Mouse (Mus musculus) kidney, embryonic 16.5 days (tissue): ENCODE data around the gene Nmt1. TPM values are rescaled to one million over a fixed set of nuclear protein-coding genes. Genes with fewer than 3 reads are reported as not detected.

Source experiments
- ATAC-seq: fragments of 200-750 bp; cut with Nextera tagmentation; 2 replicates; pipeline ENCODE4 v1.8.0; 2017; ENCODE audit warnings: moderate TSS enrichment; ENCODE audit not compliant: low FRiP score, low TSS enrichment
- H3K27ac ChIP-seq: fragments of 300-500 bp; sonication (generic); 2 replicates; pipeline ENCODE4 v1.5.1; 2014; ENCODE audit warnings: low read length
- H3K27me3 ChIP-seq: fragments of 300-500 bp; sonication (generic); 2 replicates; pipeline ENCODE4 v1.6.1; 2014; ENCODE audit warnings: low read length, control low read depth, mixed read lengths; ENCODE audit not compliant: insufficient read depth
- H3K36me3 ChIP-seq: fragments of 300-500 bp; sonication (generic); 2 replicates; pipeline ENCODE4 v1.6.1; 2014; ENCODE audit warnings: low read length, control low read depth, mixed read lengths; ENCODE audit not compliant: insufficient read depth
- H3K4me1 ChIP-seq: fragments of 300-500 bp; sonication (generic); 2 replicates; pipeline ENCODE4 v1.6.1; 2014; ENCODE audit warnings: low read length, control low read depth, mixed read lengths; ENCODE audit not compliant: insufficient read depth
- H3K4me2 ChIP-seq: fragments of 300-500 bp; sonication (generic); replicated peaks from 2 replicates; pipeline ENCODE4 v1.6.1; 2014; ENCODE audit warnings: low read depth, low read length
- H3K4me3 ChIP-seq: fragments of 300-500 bp; sonication (generic); 2 replicates; pipeline ENCODE4 v1.5.1; 2014; ENCODE audit warnings: mild to moderate bottlenecking, low read length
- H3K9ac ChIP-seq: fragments of 300-500 bp; sonication (generic); replicated peaks from 2 replicates; pipeline ENCODE4 v1.6.1; 2014; ENCODE audit warnings: low read length
- H3K9me3 ChIP-seq: fragments of 300-500 bp; sonication (generic); 2 replicates; pipeline ENCODE4 v1.6.1; 2016; ENCODE audit warnings: low read length, control low read depth
- WGBS: fragments of 180-500 bp; shearing (Covaris S2); extraction: QIAGEN DNeasy Blood & Tissue Kit; methylation state at CpG from one replicate; pipeline ENCODE4 v1.1.7; 2014; 5-methylcytosine and 5-hydroxymethylcytosine counted together
- polyA plus RNA-seq: library from polyadenylated mRNA; unstranded; fragments of >200 nt; fragmentation: Nextera tagmentation; extraction: Ambion mirVana; gene quantifications from 2 replicates; pipeline ENCODE4 v1.2.1, GENCODE M21; 2015

The Nmt1 gene
- polyA plus RNA-seq, 1 experiment from 2014 or later = 51.9 TPM

DNA sequence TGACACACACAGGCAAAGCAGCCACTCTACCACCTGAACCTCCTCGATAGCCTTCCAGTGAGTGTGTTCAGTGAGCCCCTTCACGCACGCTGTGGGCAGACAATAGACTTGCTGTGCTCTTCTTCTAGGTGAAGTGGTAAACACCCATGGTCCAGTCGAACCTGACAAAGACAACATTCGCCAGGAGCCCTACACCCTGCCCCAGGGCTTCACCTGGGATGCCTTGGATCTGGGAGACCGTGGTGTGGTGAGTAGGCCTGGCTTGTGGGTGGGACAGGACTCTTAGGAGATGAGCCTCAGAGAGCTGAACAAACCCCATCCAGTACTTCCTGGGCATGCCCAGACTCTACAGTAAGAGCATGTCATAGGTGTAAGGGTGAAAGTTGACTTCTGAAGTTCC is 24.1 kb downstream of the Nmt1 start:
- WGBS = 91% methylated on average over 6 of the region's 6 CpGs
- H3K9ac ChIP-seq = no peak overlapping the region
- no peak for ATAC-seq
- peaks cover 43% of the 10 kb centered on the region for H3K36me3 ChIP-seq
- no peaks in the 10 kb centered on the region for H3K27me3 ChIP-seq
- H3K27ac ChIP-seq = no peak overlapping the region
- H3K9me3 ChIP-seq = no peaks in the 10 kb centered on the region
- no peak overlapping the region for H3K4me3 ChIP-seq
- H3K4me2 ChIP-seq = no peak overlapping the region
- no peaks in the 10 kb centered on the region for H3K4me1 ChIP-seq

- H3K4me1 ChIP-seq = no peaks in the 10 kb centered on the region
- ATAC-seq = no peak
- no peak overlapping the region for H3K27ac ChIP-seq
- no peaks in the 10 kb centered on the region for H3K9me3 ChIP-seq
- no peak overlapping the region for H3K9ac ChIP-seq
- no peaks in the 10 kb centered on the region for H3K27me3 ChIP-seq
- H3K4me3 ChIP-seq = no peak overlapping the region
- WGBS = 92% methylated on average over 18 of the region's 18 CpGs
- peaks cover 53% of the 10 kb centered on the region for H3K36me3 ChIP-seq
- H3K4me2 ChIP-seq = no peak overlapping the region
These were observed 25.4 kb downstream of the Nmt1 start for GRCm38 (mm10) chr11:103053191-103054076.

GRCm38 (mm10) chr11:103054798-103055197 is 26.8 kb downstream of the Nmt1 start:
- Histone ChIP-seq H3K4me3 (no peak overlapping the region), H3K4me1 (no peaks in the 10 kb centered on the region), H3K27ac (no peak overlapping the region), H3K9ac (no peak overlapping the region), H3K4me2 (no peak overlapping the region), H3K27me3 (no peaks in the 10 kb centered on the region), H3K9me3 (no peaks in the 10 kb centered on the region), H3K36me3 (peaks cover 65% of the 10 kb centered on the region)
- ATAC-seq = no peak
- 50% methylated on average over 6 of the region's 6 CpGs for WGBS

DNA sequence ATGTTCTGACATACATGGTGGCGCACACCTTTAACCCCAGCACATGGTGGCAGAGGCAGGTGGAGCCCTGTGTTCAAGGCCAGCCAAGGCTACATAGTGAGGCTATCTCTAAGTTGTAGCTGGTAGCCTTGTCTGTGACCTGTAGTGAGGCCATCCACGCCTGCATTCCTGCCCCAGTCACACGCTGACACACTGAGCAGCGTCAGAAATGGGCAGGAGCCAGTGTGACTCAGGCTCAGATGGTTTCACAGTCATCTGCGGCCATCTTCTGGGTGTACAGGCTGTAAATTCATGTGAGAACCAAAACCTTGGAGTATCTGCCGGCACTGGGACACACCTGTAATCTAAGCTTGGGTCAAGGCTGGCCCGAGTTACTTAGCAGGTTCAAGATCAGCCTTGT is 28.6 kb downstream of the Nmt1 start:
- H3K9me3 ChIP-seq = no peaks in the 10 kb centered on the region
- no peaks in the 10 kb centered on the region for H3K27me3 ChIP-seq
- H3K4me3 ChIP-seq = no peak overlapping the region
- H3K36me3 ChIP-seq = peaks cover 64% of the 10 kb centered on the region
- H3K4me1 ChIP-seq = no peaks in the 10 kb centered on the region
- no peak for ATAC-seq
- 95% methylated on average over 7 of the region's 7 CpGs for WGBS
- H3K9ac ChIP-seq = no peak overlapping the region
- no peak overlapping the region for H3K4me2 ChIP-seq
- H3K27ac ChIP-seq = no peak overlapping the region

- ATAC-seq = no peak
- Histone ChIP-seq H3K9me3 (no peaks in the 10 kb centered on the region), H3K4me3 (no peak overlapping the region), H3K9ac (no peak overlapping the region), H3K36me3 (peaks cover 65% of the 10 kb centered on the region), H3K27ac (no peak overlapping the region), H3K4me1 (no peaks in the 10 kb centered on the region), H3K4me2 (no peak overlapping the region), H3K27me3 (no peaks in the 10 kb centered on the region)
- WGBS = 57% methylated on average over 3 of the region's 3 CpGs
These were observed 30.6 kb downstream of the Nmt1 start for GRCm38 (mm10) chr11:103058499-103059085.

GRCm38 (mm10) chr11:103066191-103067050 is 38.4 kb downstream of the Nmt1 start:
- WGBS = 92% methylated on average over 14 of the region's 14 CpGs
- Histone ChIP-seq H3K27ac (no peak overlapping the region), H3K9ac (no peak overlapping the region), H3K9me3 (no peaks in the 10 kb centered on the region), H3K4me1 (no peaks in the 10 kb centered on the region), H3K4me3 (no peak overlapping the region), H3K36me3 (peaks cover 69% of the 10 kb centered on the region), H3K27me3 (no peaks in the 10 kb centered on the region), H3K4me2 (no peak overlapping the region)
- ATAC-seq = no peak

DNA sequence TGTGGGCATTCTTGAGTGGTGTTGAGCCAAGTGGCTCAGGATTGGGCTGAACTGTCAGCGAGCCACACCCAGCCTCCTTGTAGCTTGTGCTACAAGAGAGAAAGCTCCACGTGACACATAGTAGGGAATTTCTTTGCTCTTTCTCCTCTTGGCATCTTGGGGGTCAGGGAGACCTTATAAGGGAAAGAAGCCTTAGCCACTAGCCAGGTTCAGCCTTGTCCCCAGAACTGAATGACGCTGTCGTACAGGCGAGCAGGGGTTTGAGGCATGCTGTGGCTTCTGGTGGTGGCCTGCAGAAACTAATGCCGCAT is 39.0 kb downstream of the Nmt1 start:
- WGBS = 88% methylated on average over 6 of the region's 6 CpGs
- no peaks in the 10 kb centered on the region for H3K9me3 ChIP-seq
- H3K27me3 ChIP-seq = no peaks in the 10 kb centered on the region
- H3K4me1 ChIP-seq = no peaks in the 10 kb centered on the region
- H3K9ac ChIP-seq = no peak overlapping the region
- H3K4me3 ChIP-seq = no peak overlapping the region
- H3K4me2 ChIP-seq = no peak overlapping the region
- ATAC-seq = no peak
- 0 out of 2 replicates have a peak overlapping the region, but pooled peaks have one; percentile 14 for H3K27ac ChIP-seq
- peaks cover 69% of the 10 kb centered on the region for H3K36me3 ChIP-seq

GRCm38 (mm10) chr11:103067457-103068001 is 39.5 kb downstream of the Nmt1 start:
- 67% methylated on average over 8 of the region's 8 CpGs for WGBS
- H3K27me3 ChIP-seq = no peaks in the 10 kb centered on the region
- no peak for ATAC-seq
- peaks cover 69% of the 10 kb centered on the region for H3K36me3 ChIP-seq
- H3K4me1 ChIP-seq = no peaks in the 10 kb centered on the region
- H3K27ac ChIP-seq = 0 out of 2 replicates have a peak overlapping the region, but pooled peaks have one; percentile 14
- H3K4me3 ChIP-seq = no peak overlapping the region
- H3K9me3 ChIP-seq = no peaks in the 10 kb centered on the region
- no peak overlapping the region for H3K4me2 ChIP-seq
- H3K9ac ChIP-seq = no peak overlapping the region

GRCm38 (mm10) chr11:103068272-103068671 is 40.3 kb downstream of the Nmt1 start:
- Histone ChIP-seq H3K27me3 (no peaks in the 10 kb centered on the region), H3K36me3 (peaks cover 65% of the 10 kb centered on the region), H3K4me1 (no peaks in the 10 kb centered on the region), H3K9me3 (no peaks in the 10 kb centered on the region), H3K27ac (no peak overlapping the region), H3K4me2 (no peak overlapping the region), H3K4me3 (no peak overlapping the region), H3K9ac (no peak overlapping the region)
- 86% methylated on average over 4 of the region's 4 CpGs for WGBS
- no peak for ATAC-seq
